Mouse (Mus musculus): ENCODE data around the gene Hat1. TPM values are rescaled to one million over a fixed set of nuclear protein-coding genes. Genes with fewer than 3 reads are reported as not detected.

The Hat1 gene
- polyA plus RNA-seq, 1 experiment from 2014 or later: 52.2 TPM

DNA sequence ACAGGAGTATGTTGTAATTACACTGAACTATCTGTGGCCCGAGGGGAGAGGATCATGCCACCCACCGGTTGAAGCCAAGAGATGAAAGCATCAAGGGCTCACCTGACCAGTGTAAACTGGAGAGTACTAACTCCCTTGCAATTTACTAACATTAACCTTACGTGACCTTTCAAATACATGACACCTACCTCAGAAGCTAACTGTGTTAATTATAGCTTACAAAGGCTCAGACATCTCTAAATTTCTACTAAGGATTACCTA, 37.1 kb upstream of the Hat1 start:
- no peak for ATAC-seq
- Histone ChIP-seq H3K27ac (ENCODE audit: low read depth, low read length) (no peak overlapping the region), H3K9me3 (ENCODE audit: control insufficient read depth, low read length) (no peaks in the 10 kb centered on the region), H3K4me3 (ENCODE audit: low read length) (no peak overlapping the region), H3K4me1 (ENCODE audit: control insufficient read depth, insufficient read depth, low read depth, low read length) (no peaks in the 10 kb centered on the region), H3K36me3 (ENCODE audit: control insufficient read depth, insufficient read depth, low read length) (no peaks in the 10 kb centered on the region), H3K9ac (ENCODE audit: low read depth, low read length) (no peak overlapping the region), H3K27me3 (replicated peaks; ENCODE audit: control insufficient read depth, insufficient read depth, low read length) (no peaks in the 10 kb centered on the region), H3K4me2 (ENCODE audit: low read length) (no peak overlapping the region)
- 89% methylated on average over 3 of the region's 3 CpGs for WGBS

DNA sequence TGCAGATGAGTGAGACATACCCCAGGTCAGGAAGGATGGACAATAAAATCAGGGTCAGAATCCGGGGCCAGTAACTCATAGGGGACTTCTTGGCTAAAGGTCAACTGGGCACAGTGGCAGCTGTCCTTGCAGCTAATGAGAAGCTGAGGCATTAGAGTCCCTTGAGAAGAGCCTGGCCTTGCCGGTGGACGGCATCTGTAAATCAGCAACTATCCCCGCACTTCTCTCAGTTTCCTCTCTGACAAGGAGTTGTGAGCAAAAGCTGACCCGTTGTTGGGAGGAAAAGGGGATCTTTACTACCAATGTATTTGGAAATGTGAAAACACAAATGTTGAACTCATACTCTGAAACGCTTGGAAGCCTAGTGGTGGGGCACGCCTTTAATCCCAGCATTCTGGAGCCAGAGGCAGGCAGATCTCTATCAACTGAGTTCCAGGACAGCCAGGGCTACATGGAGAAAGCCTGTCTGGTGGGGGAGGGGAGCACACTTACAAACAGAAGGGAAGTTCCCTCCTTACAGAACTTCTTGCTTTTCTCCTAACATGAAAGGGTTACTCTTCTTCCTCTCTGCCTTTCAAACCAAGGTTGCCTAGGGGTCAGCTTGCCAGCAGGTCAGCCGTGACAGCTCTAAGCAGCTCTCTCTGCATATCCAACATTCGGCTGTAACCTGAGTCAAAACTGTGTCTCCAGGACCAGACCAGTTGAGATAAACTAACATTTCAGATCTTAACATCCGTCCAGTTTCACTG, 35.3 kb upstream of the Hat1 start:
- WGBS: 63% methylated on average over 10 of the region's 10 CpGs
- no peak overlapping the region for H3K4me2 ChIP-seq (ENCODE audit: low read length)
- no peaks in the 10 kb centered on the region for H3K27me3 ChIP-seq (replicated peaks; ENCODE audit: control insufficient read depth, insufficient read depth, low read length)
- no peaks in the 10 kb centered on the region for H3K4me1 ChIP-seq (ENCODE audit: control insufficient read depth, insufficient read depth, low read depth, low read length)
- H3K27ac ChIP-seq (ENCODE audit: low read depth, low read length): no peak overlapping the region
- no peak overlapping the region for H3K9ac ChIP-seq (ENCODE audit: low read depth, low read length)
- H3K9me3 ChIP-seq (ENCODE audit: control insufficient read depth, low read length): no peaks in the 10 kb centered on the region
- H3K36me3 ChIP-seq (ENCODE audit: control insufficient read depth, insufficient read depth, low read length): 0 out of 2 replicates have a peak, but pooled peaks cover 2% of the 10 kb centered on the region
- ATAC-seq: no peak
- H3K4me3 ChIP-seq (ENCODE audit: low read length): no peak overlapping the region

DNA sequence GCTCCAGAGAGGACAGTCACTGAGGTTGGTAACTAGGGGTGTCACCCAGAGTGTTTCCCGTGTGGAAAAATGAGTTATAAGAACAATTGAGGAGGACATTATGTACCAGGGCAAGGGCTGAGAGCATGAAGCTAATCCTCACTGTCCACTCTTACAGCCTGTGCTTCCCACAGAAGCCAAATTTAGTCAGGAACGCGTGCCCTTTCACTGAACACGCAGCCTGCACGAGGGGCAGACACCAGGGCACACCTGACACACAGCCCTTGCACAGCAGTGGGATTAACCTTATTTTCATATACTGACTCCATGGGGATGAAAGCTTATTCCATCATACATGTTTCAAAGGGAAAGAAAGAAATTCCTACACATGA, 34.7 kb upstream of the Hat1 start:
- Histone ChIP-seq H3K4me1 (ENCODE audit: control insufficient read depth, insufficient read depth, low read depth, low read length) (no peaks in the 10 kb centered on the region), H3K4me3 (ENCODE audit: low read length) (no peak overlapping the region), H3K27ac (ENCODE audit: low read depth, low read length) (no peak overlapping the region), H3K27me3 (replicated peaks; ENCODE audit: control insufficient read depth, insufficient read depth, low read length) (no peaks in the 10 kb centered on the region), H3K9ac (ENCODE audit: low read depth, low read length) (no peak overlapping the region), H3K4me2 (ENCODE audit: low read length) (no peak overlapping the region), H3K9me3 (ENCODE audit: control insufficient read depth, low read length) (no peaks in the 10 kb centered on the region), H3K36me3 (ENCODE audit: control insufficient read depth, insufficient read depth, low read length) (0 out of 2 replicates have a peak, but pooled peaks cover 2% of the 10 kb centered on the region)
- WGBS: 78% methylated on average over 5 of the region's 5 CpGs
- ATAC-seq: no peak

DNA sequence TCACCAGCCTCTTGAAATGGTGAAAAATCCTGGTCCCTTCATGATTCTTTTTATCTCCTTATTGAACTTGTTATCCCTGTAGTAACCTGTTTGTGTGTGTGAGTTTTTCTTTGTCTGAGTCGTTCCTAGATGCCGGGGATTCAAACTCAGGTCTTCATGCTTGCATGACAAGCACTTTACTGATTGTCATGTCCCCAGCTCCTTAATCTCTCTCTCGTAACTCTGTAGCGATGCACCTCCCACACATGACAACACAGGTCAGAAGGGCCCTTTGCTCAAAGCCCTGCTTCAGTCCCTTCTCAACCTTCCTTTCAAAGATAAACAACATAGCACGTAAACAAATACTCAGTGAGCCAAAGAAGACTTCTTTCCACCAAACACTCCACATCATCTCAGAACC, 30.4 kb upstream of the Hat1 start:
- no peaks in the 10 kb centered on the region for H3K9me3 ChIP-seq (ENCODE audit: control insufficient read depth, low read length)
- 92% methylated on average over 5 of the region's 5 CpGs for WGBS
- H3K36me3 ChIP-seq (ENCODE audit: control insufficient read depth, insufficient read depth, low read length): peaks cover 10% of the 10 kb centered on the region
- no peaks in the 10 kb centered on the region for H3K27me3 ChIP-seq (replicated peaks; ENCODE audit: control insufficient read depth, insufficient read depth, low read length)
- no peak for ATAC-seq
- no peak overlapping the region for H3K4me2 ChIP-seq (ENCODE audit: low read length)
- H3K27ac ChIP-seq (ENCODE audit: low read depth, low read length): no peak overlapping the region
- H3K4me3 ChIP-seq (ENCODE audit: low read length): no peak overlapping the region
- no peak overlapping the region for H3K9ac ChIP-seq (ENCODE audit: low read depth, low read length)
- H3K4me1 ChIP-seq (ENCODE audit: control insufficient read depth, insufficient read depth, low read depth, low read length): no peaks in the 10 kb centered on the region

DNA sequence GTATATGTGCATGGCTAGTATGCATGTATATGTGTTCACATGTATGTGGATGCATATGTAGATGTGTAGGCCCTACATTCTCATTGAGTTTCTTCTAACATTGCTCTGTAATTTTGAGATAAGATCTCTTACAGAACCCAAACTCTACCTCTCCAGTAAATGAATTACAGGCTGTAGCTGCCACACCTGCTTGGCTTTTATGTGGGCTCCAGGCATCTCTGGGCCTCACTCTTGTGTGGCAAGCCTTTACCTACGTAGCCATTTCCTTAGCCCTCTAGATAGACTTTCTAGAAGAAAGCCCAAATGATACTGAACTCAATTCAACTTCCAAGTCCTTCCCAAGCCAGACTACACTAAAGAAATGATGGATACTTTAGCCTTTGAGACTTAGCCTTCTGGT, 28.6 kb upstream of the Hat1 start:
- ATAC-seq: no peak
- no peak overlapping the region for H3K4me3 ChIP-seq (ENCODE audit: low read length)

DNA sequence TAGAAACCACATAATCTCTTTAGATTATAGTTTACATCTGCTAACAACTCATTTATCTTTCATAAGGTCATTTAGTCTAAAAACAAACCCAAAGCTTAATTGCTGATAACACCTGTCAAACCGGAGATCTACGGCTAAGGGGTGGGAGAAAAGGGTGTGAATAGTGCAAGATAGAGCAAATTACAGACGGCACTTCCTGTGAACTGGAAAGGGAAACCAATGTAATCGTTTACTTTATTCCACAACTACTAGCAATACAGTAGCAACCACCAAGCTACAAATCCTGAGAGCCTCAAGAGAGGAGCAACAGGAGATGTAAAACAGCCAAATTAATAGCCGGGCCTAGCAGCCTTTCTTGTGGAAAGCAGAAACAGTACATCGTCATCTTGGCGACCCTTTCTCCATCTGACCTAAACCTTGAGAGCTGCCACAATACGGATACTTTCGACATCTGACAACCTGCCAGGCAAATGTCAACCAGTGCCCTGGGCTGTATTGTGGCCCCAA, 22.1 kb upstream of the Hat1 start:
- H3K4me3 ChIP-seq (ENCODE audit: low read length): peak overlapping the region; percentile 72
- peak overlapping the region; percentile 68 for H3K4me2 ChIP-seq (ENCODE audit: low read length)
- H3K36me3 ChIP-seq (ENCODE audit: control insufficient read depth, insufficient read depth, low read length): peaks cover 2% of the 10 kb centered on the region; the same call in 1 of the 2 replicates
- 19% methylated on average over 9 of the region's 9 CpGs for WGBS
- no peak for ATAC-seq
- peak overlapping the region; percentile 91 for H3K9ac ChIP-seq (ENCODE audit: low read depth, low read length)
- peaks cover 12% of the 10 kb centered on the region for H3K4me1 ChIP-seq (ENCODE audit: control insufficient read depth, insufficient read depth, low read depth, low read length)
- no peaks in the 10 kb centered on the region for H3K9me3 ChIP-seq (ENCODE audit: control insufficient read depth, low read length)
- no peaks in the 10 kb centered on the region for H3K27me3 ChIP-seq (replicated peaks; ENCODE audit: control insufficient read depth, insufficient read depth, low read length)
- peak overlapping the region; percentile 88 for H3K27ac ChIP-seq (ENCODE audit: low read depth, low read length)

More for the DNA sequence above, 28.6 kb upstream of the Hat1 start:
- no peaks in the 10 kb centered on the region for H3K9me3 ChIP-seq (ENCODE audit: control insufficient read depth, low read length)
- H3K27ac ChIP-seq (ENCODE audit: low read depth, low read length): no peak overlapping the region
- H3K27me3 ChIP-seq (replicated peaks; ENCODE audit: control insufficient read depth, insufficient read depth, low read length): no peaks in the 10 kb centered on the region
- no peak overlapping the region for H3K4me2 ChIP-seq (ENCODE audit: low read length)
- peaks cover 2% of the 10 kb centered on the region; the same call in 1 of the 2 replicates for H3K4me1 ChIP-seq (ENCODE audit: control insufficient read depth, insufficient read depth, low read depth, low read length)
- H3K9ac ChIP-seq (ENCODE audit: low read depth, low read length): no peak overlapping the region
- 93% methylated on average over 1 of the region's 1 CpGs for WGBS
- H3K36me3 ChIP-seq (ENCODE audit: control insufficient read depth, insufficient read depth, low read length): peaks cover 10% of the 10 kb centered on the region

DNA sequence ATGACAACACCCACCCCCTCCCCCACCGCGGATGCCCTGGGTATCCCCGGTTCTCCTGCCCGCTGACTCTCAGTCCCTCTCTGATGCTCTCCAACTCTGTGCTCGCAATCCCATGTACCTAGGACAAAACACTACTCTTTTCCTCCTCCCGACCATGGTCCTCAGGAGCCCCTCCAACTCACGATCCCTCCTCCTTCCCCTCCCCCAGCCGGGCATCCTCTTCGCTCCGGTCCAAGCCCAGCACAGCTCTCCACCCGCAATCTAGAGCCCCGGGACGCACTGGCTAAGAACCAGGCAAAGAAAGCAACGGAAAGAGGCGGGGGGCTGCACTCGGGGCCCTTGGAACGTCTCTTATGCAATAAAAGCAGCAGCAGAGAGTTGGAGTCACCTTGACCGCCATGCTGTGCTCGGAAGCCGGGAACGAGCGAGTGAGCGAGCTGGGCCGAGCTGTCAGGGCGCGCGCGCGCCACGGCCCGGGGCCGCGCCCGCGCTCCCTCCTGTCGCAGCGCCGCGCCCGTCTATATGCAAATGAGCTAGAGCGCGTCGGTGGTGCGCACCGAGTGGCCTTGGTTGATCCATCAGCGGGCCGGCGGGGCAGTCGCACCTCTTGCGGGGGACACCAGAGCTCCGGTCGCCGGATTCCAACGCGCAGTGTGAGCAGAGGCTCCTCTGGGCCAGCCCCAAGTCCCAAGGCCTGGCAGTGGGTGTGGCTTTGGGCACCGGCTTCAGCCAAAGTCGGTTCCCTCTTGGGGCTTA, 21.5 kb upstream of the Hat1 start, which contains the start of gene Slc25a12:
Gene Slc25a12 (minus strand): TSS at position 625 of the 756 bp plus-strand sequence.
- Histone ChIP-seq H3K36me3 (ENCODE audit: control insufficient read depth, insufficient read depth, low read length) (no peaks in the 10 kb centered on the region; the same call in 1 of the 2 replicates), H3K9ac (ENCODE audit: low read depth, low read length) (peak within 1 kb of the TSS; percentile 91), H3K4me1 (ENCODE audit: control insufficient read depth, insufficient read depth, low read depth, low read length) (peaks cover 12% of the 10 kb centered on the region), H3K9me3 (ENCODE audit: control insufficient read depth, low read length) (no peaks in the 10 kb centered on the region), H3K27me3 (replicated peaks; ENCODE audit: control insufficient read depth, insufficient read depth, low read length) (no peaks in the 10 kb centered on the region), H3K4me2 (ENCODE audit: low read length) (peak within 1 kb of the TSS; percentile 68), H3K27ac (ENCODE audit: low read depth, low read length) (peak within 1 kb of the TSS; percentile 88), H3K4me3 (ENCODE audit: low read length) (peak within 1 kb of the TSS; percentile 72)
- under 1% methylated on average over 57 of the region's 57 CpGs for WGBS
- ATAC-seq: peak; percentile 96

DNA sequence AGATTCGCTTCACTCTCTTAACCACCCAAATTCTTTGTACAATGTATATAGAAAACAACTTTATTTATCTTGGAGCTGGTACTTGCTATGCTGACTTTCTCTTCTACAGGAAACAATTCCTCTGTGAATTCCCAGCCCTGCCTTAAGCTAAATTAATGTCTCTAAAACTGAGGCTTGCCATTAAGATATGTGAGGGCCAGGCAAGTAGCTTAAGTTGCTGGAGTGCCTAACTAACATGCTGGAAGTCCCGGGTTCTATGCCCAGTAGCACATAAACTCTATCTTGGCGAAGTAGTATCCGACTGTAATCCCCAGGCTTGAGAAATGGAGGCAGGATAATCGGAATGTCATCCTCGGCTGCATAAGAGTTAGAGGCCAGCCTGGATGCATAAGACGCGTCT, 20.7 kb upstream of the Hat1 start:
- peak overlapping the region; percentile 68 for H3K4me2 ChIP-seq (ENCODE audit: low read length)
- ATAC-seq: no peak
- WGBS: 38% methylated on average over 8 of the region's 8 CpGs
- no peaks in the 10 kb centered on the region for H3K36me3 ChIP-seq (ENCODE audit: control insufficient read depth, insufficient read depth, low read length)
- peak overlapping the region; percentile 72 for H3K4me3 ChIP-seq (ENCODE audit: low read length)
- H3K4me1 ChIP-seq (ENCODE audit: control insufficient read depth, insufficient read depth, low read depth, low read length): peaks cover 12% of the 10 kb centered on the region
- H3K9me3 ChIP-seq (ENCODE audit: control insufficient read depth, low read length): no peaks in the 10 kb centered on the region
- no peaks in the 10 kb centered on the region for H3K27me3 ChIP-seq (replicated peaks; ENCODE audit: control insufficient read depth, insufficient read depth, low read length)
- no peak overlapping the region for H3K27ac ChIP-seq (ENCODE audit: low read depth, low read length)
- no peak overlapping the region; the same call in 1 of the 2 replicates for H3K9ac ChIP-seq (ENCODE audit: low read depth, low read length)

DNA sequence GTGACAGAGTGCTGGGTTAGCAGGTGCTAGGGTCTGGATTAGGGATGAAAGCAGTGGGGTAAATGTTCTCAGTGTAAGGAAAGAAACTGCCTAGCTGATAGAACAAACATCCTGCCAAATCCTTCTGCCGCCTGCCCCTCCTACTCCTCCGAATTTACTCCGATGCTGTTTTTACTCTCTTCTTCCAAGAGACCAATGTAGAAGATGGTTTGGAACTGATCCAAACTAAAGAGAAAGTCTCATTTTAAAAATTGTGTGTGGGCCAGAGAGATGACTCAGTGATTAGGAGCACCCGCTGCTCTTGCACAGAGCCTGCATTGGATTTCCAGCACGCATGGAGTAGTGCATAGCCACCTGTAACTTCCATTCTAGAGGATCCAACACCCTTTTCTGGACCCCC, 17.0 kb upstream of the Hat1 start:
- 71% methylated on average over 5 of the region's 5 CpGs for WGBS

More for the DNA sequence above, 17.0 kb upstream of the Hat1 start:
- no peak overlapping the region for H3K9ac ChIP-seq (ENCODE audit: low read depth, low read length)
- no peak overlapping the region for H3K4me2 ChIP-seq (ENCODE audit: low read length)
- no peak overlapping the region for H3K27ac ChIP-seq (ENCODE audit: low read depth, low read length)
- H3K9me3 ChIP-seq (ENCODE audit: control insufficient read depth, low read length): no peaks in the 10 kb centered on the region
- no peak overlapping the region for H3K4me3 ChIP-seq (ENCODE audit: low read length)
- H3K4me1 ChIP-seq (ENCODE audit: control insufficient read depth, insufficient read depth, low read depth, low read length): peaks cover 3% of the 10 kb centered on the region
- H3K27me3 ChIP-seq (replicated peaks; ENCODE audit: control insufficient read depth, insufficient read depth, low read length): no peaks in the 10 kb centered on the region
- no peaks in the 10 kb centered on the region for H3K36me3 ChIP-seq (ENCODE audit: control insufficient read depth, insufficient read depth, low read length)
- ATAC-seq: no peak

Measured in hindbrain, embryonic 16.5 days (tissue).